Mouse (Mus musculus) cortical plate, adult 2 months (tissue): ENCODE data around the gene Lypla2.

Experiments
- CTCF ChIP-seq: fragments of 200-500 bp; IDR thresholded peaks from 2 replicates; pipeline ENCODE4 v1.5.1; 2011; ENCODE audit warnings: mild to moderate bottlenecking, control low read depth, low read length; ENCODE audit not compliant: insufficient read depth; ENCODE audit errors: extremely low read depth
- POLR2A ChIP-seq: fragments of 200-500 bp; IDR thresholded peaks from 2 replicates; pipeline ENCODE4 v1.6.1; 2011; ENCODE audit warnings: mild to moderate bottlenecking, low read length, control low read depth; ENCODE audit not compliant: insufficient read depth; ENCODE audit errors: extremely low read depth

DNA sequence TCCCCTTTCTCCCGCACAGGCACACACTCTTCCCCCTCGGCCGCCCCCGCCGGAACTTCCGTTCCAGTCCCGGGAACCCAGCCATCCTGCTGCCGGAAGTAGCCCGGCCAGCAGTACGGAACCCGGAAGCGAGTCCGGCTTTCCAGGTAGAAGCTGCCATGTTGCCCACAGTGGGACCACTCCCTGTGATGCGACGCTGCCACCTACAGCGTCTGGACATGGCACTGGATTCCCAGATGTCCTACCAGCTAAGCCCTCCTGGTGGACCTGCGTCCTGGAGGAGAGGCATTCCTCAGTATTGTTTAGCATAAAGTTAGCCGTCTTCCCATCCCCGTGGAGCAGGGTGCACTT lies at the start of gene Lypla2:
- TF ChIP-seq CTCF (no peak), POLR2A (0 out of 2 replicates have a peak, but pooled peaks have one; percentile 70)
